Mouse (Mus musculus) gastrocnemius, adult 8-10 months (tissue): Measurements from ENCODE around the gene Rpl6. TPM values are rescaled to one million over a fixed set of nuclear protein-coding genes. Genes with fewer than 3 reads are reported as not detected.
"Not testable (repeated sequence)": the region's sequence is repeated elsewhere in the genome, so short reads cannot be mapped to it uniquely, and the experiment has no call there.

Source experiments
- DNase-seq, 2 experiments: peaks; one replicate each; pipeline ENCODE4 v3.0.0; 2022; ENCODE audit warnings: low spot score in 2 of 2
- total RNA-seq, 4 experiments: library from RNA; stranded (reverse); gene quantifications; 2 replicates each; pipeline ENCODE4 v1.2.4; 2022

The Rpl6 gene
- total RNA-seq, 4 experiments from 2014 or later, result 405 to 594 (median 505) TPM

- DNase-seq, result no peak
These were observed 20.6 kb downstream of the Rpl6 start for GRCm38 (mm10) chr5:121224856-121225255.

- DNase-seq, result no peak
These were observed 21.6 kb downstream of the Rpl6 start for GRCm38 (mm10) chr5:121225854-121226253.

- DNase-seq, result no peak
These were observed 22.1 kb downstream of the Rpl6 start for GRCm38 (mm10) chr5:121226406-121226805.

- DNase-seq, result no peak
These were observed 22.6 kb downstream of the Rpl6 start for GRCm38 (mm10) chr5:121226845-121227244.

GRCm38 (mm10) chr5:121227330-121227729, 23.0 kb downstream of the Rpl6 start:
- not testable (repeated sequence) for DNase-seq

- DNase-seq, result no peak
These were observed 24.9 kb downstream of the Rpl6 start for GRCm38 (mm10) chr5:121229182-121229581.

GRCm38 (mm10) chr5:121230811-121231210, 26.5 kb downstream of the Rpl6 start:
- DNase-seq, result no peak

- DNase-seq, result no peak
These were observed 28.5 kb downstream of the Rpl6 start for GRCm38 (mm10) chr5:121232789-121233188.

- no peak for DNase-seq
These were observed 29.4 kb downstream of the Rpl6 start for GRCm38 (mm10) chr5:121233726-121234125.

GRCm38 (mm10) chr5:121236171-121236570, 31.9 kb downstream of the Rpl6 start:
- DNase-seq, result no peak

GRCm38 (mm10) chr5:121238208-121238607, 33.9 kb downstream of the Rpl6 start:
- DNase-seq, result no peak

GRCm38 (mm10) chr5:121239846-121240245, 35.6 kb downstream of the Rpl6 start:
- DNase-seq, result no peak

GRCm38 (mm10) chr5:121241182-121241581, 36.9 kb downstream of the Rpl6 start:
- DNase-seq, result no peak

- no peak for DNase-seq
These were observed 38.0 kb downstream of the Rpl6 start for GRCm38 (mm10) chr5:121242261-121242660.

GRCm38 (mm10) chr5:121242701-121243100, 38.4 kb downstream of the Rpl6 start:
- no peak for DNase-seq

- no peak for DNase-seq
These were observed 39.5 kb downstream of the Rpl6 start for GRCm38 (mm10) chr5:121243676-121244364.

- no peak for DNase-seq
These were observed 40.1 kb downstream of the Rpl6 start for GRCm38 (mm10) chr5:121244365-121244731.

GRCm38 (mm10) chr5:121245201-121245600, 40.9 kb downstream of the Rpl6 start:
- DNase-seq, result no peak

GRCm38 (mm10) chr5:121248766-121249394, 44.6 kb downstream of the Rpl6 start:
- DNase-seq, result no peak

GRCm38 (mm10) chr5:121249693-121250092, 45.4 kb downstream of the Rpl6 start:
- DNase-seq, result no peak

GRCm38 (mm10) chr5:121251813-121252212, 47.5 kb downstream of the Rpl6 start:
- DNase-seq, result no peak

- no peak for DNase-seq
These were observed 49.7 kb downstream of the Rpl6 start for GRCm38 (mm10) chr5:121253816-121254497.

GRCm38 (mm10) chr5:121254977-121255376, 50.7 kb downstream of the Rpl6 start:
- no peak for DNase-seq
